Mouse (Mus musculus) bone marrow, adult 2 months (tissue): ENCODE data around the gene Olfr1420. TPM values are rescaled to one million over a fixed set of nuclear protein-coding genes. Genes with fewer than 3 reads are reported as not detected.
"Not testable (repeated sequence)": the region's sequence is repeated elsewhere in the genome, so short reads cannot be mapped to it uniquely, and the experiment has no call there.

ENCODE experiments used
- H3K27ac ChIP-seq: fragments of 200-500 bp; 2 replicates; pipeline ENCODE4 v1.5.1; 2012; ENCODE audit warnings: low read depth, mild to moderate bottlenecking, control low read depth, inconsistent platforms, low read length; ENCODE audit not compliant: control insufficient read depth, poor library complexity, insufficient read depth
- H3K4me1 ChIP-seq: fragments of 200-500 bp; 2 replicates; pipeline ENCODE4 v1.6.1; 2011; ENCODE audit warnings: low read length; ENCODE audit not compliant: control insufficient read depth, insufficient read depth
- H3K4me3 ChIP-seq: fragments of 200-500 bp; replicated peaks from 2 replicates; pipeline ENCODE3; 2011; ENCODE audit warnings: mild to moderate bottlenecking, low read depth, low read length, control low read depth; ENCODE audit not compliant: control insufficient read depth
- CTCF ChIP-seq: fragments of 200-500 bp; IDR thresholded peaks from 2 replicates; pipeline ENCODE4 v1.5.1; 2011; ENCODE audit warnings: low read length, control low read depth; ENCODE audit not compliant: control insufficient read depth, insufficient read depth
- POLR2A ChIP-seq: fragments of 200-500 bp; IDR thresholded peaks from 2 replicates; pipeline ENCODE4 v1.6.1; 2011; ENCODE audit warnings: low read depth, mild to moderate bottlenecking, control low read depth, low read length, borderline replicate concordance; ENCODE audit not compliant: control insufficient read depth
- WGBS: fragments of 180-500 bp; shearing (Covaris S2); methylation state at CpG from one replicate; pipeline ENCODE4 v1.1.7; 2018; 5-methylcytosine and 5-hydroxymethylcytosine counted together
- polyA plus RNA-seq: library from polyadenylated mRNA; stranded (reverse); fragments of >200 nt; gene quantifications from 2 replicates; pipeline ENCODE4 v1.2.4, GENCODE M21; 2011; ENCODE audit warnings: low replicate concordance; ENCODE audit not compliant: missing spikeins, insufficient read depth, insufficient read length

The Olfr1420 gene
- polyA plus RNA-seq: not detected in 2 replicates

DNA sequence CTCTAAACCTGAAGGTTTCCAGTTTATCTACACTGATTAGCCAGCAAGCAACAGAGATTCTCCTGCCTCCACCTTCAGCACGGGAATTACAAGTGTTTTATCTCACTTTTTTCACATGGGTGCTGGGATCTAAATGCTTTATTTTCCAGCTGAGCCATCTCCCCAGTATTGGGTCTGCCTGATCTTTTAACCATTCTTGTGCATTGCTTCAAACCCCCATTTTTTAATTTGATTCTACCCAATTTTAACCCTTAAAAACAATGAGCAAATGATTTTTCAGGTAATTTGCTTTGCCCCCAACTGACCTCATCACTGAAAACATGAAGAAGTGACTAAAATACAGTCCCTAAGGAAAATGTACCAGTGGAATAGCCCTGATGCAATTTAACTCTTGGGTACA lies at the start of gene Olfr1420:
Gene Olfr1420, plus strand, starts transcription at position 301 of the 400 bp plus-strand sequence.
- TF ChIP-seq CTCF (no peak), POLR2A (no peak)
- Histone ChIP-seq H3K4me3 (no peak within 1 kb of the TSS), H3K27ac (no peak within 1 kb of the TSS), H3K4me1 (no peaks in the 10 kb centered on the region)
- 40% methylated on average over 1 of the region's 1 CpGs for WGBS

GRCm38 (mm10) chr19:11839119-11839518 lies 47.2 kb upstream of the Olfr1420 start, which contains the start of gene Olfr1417:
Gene Olfr1417 (minus strand): TSS chr19:11839219.
- WGBS: 79% methylated on average over 4 of the region's 4 CpGs
- Histone ChIP-seq H3K4me1 (no peaks in the 10 kb centered on the region), H3K4me3 (no peak within 1 kb of the TSS), H3K27ac (no peak within 1 kb of the TSS)
- TF ChIP-seq CTCF (no peak), POLR2A (no peak)

GRCm38 (mm10) chr19:11846333-11846732 lies 40.0 kb upstream of the Olfr1420 start:
- Histone ChIP-seq H3K27ac (no peak overlapping the region), H3K4me3 (no peak overlapping the region), H3K4me1 (no peaks in the 10 kb centered on the region)
- TF ChIP-seq POLR2A (no peak), CTCF (no peak)
- WGBS: 48% methylated on average over 4 of the region's 4 CpGs

DNA sequence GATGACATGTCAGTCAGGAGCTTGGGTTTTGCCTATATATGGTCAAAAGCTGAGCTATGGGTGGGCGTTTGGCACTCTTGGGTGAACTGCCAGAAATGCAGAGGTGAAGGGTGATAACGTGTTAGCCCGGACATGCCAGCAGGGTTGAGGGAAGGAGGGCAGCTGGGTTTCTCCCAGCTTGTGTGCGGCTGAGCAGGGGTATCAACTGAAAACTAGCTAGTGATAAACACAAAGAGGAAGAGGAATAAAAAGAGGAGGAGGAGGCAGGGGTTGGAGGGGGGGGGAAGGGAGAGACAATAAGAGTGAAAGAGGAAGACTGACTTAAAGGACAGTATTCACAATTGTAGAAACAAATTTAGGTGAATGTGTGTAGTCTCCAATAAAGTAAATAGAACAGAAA lies 33.7 kb upstream of the Olfr1420 start:
- 15% methylated on average over 4 of the region's 4 CpGs for WGBS
- no peak for TF ChIP-seq POLR2A
- Histone ChIP-seq H3K27ac (no peak overlapping the region), H3K4me1 (no peaks in the 10 kb centered on the region), H3K4me3 (no peak overlapping the region)

DNA sequence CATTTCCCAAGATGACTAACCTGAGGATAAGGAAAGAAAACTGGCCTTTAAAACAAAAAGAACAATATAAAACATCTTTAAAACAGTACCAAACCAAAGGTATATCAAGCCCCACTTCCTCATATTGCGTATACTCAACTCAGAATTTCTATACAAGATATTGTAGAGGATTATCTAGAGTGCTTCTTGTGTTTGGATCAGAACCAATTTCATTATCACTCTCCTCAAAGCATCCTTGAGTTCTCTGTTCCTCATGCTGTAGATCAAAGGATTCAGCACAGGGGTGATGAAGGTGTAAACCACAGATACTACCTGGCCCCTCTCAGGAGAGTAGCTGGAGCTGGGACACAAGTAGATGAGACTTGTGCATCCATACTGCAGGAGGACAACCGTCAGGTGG lies 31.5 kb upstream of the Olfr1420 start:
- H3K4me3 ChIP-seq: no peak overlapping the region
- TF ChIP-seq POLR2A: no peak
- no peak for TF ChIP-seq CTCF
- H3K27ac ChIP-seq: no peak overlapping the region
- H3K4me1 ChIP-seq: no peaks in the 10 kb centered on the region
- 83% methylated on average over 2 of the region's 2 CpGs for WGBS

GRCm38 (mm10) chr19:11856506-11856905 lies 29.9 kb upstream of the Olfr1420 start:
- no peak for TF ChIP-seq CTCF
- no peak for TF ChIP-seq POLR2A

DNA sequence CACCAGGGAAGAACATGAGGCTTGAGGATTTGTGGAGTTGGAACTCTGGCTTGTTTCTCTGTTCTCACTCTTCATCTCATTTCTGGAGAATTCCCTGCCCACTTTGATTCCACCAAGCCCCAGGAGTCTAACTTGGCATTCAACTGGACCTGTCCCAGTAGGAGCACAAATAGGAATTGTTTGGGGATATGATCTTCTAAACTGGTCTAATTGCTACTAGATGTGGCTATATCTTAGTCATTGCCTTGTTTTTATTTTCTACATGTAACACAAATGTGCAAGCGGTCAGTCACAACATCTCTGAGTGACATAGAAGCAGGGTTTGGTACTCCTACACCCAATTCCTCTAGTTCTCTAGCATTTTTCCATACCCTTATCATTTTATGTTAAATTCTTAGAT lies 25.4 kb upstream of the Olfr1420 start, which contains the start of gene Olfr1418:
Gene Olfr1418, minus strand, starts transcription at position 101 of the 400 bp plus-strand sequence.
- H3K4me3 ChIP-seq: no peak within 1 kb of the TSS
- no peak within 1 kb of the TSS for H3K27ac ChIP-seq
- H3K4me1 ChIP-seq: no peaks in the 10 kb centered on the region
- WGBS: 83% methylated on average over 1 of the region's 1 CpGs
- no peak for TF ChIP-seq CTCF
- no peak for TF ChIP-seq POLR2A

More at GRCm38 (mm10) chr19:11856506-11856905, 29.9 kb upstream of the Olfr1420 start:
- Histone ChIP-seq H3K27ac (no peak overlapping the region), H3K4me1 (no peaks in the 10 kb centered on the region), H3K4me3 (no peak overlapping the region)
- WGBS: 80% methylated on average over 6 of the region's 6 CpGs

DNA sequence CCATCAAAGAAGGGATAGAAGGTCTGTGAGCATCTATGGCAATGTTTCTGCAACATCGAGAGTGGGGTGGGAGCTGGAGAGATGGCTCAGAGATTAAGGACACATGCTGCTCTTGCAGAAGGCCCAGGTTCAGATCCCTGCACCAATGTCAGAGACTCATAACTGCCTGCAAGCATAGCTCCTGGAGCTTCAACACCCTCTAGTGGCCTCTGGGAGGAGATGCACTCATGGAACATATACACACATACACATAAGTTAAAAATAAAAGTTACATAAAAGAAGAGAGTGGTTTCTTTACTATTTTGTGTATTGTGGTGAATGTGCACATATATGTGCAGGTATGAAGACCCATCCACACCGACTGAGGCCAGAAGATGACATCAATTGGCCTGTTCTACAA lies 18.5 kb upstream of the Olfr1420 start:
- H3K4me1 ChIP-seq: no peaks in the 10 kb centered on the region
- H3K27ac ChIP-seq: no peak overlapping the region
- WGBS: 77% methylated on average over 2 of the region's 2 CpGs
- no peak for TF ChIP-seq CTCF
- H3K4me3 ChIP-seq: no peak overlapping the region

DNA sequence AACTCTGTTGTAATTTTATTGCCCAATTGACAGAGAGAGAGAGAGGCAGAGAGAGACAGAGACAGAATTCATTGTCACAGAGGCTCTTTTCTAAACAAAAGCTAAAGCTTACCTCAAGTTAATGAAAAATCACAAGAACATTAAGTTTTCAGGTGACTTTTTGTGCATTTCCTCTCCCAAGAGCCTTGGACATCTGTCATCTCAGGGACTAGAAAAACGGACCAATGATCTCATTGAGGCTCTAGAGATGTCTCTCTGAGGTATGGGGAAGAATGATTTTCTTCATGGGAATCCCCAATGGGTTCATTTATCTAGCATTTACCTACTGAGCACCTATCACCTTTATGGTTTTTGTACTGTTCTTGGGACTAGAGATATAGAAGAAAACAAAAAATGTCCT lies 11.4 kb upstream of the Olfr1420 start, which contains the start of gene Olfr1419:
Gene Olfr1419, minus strand, starts transcription at position 101 of the 400 bp plus-strand sequence.
- Histone ChIP-seq H3K4me3 (no peak within 1 kb of the TSS), H3K27ac (no peak within 1 kb of the TSS), H3K4me1 (no peaks in the 10 kb centered on the region)
- WGBS: 26% methylated on average over 1 of the region's 1 CpGs
- TF ChIP-seq CTCF (no peak), POLR2A (no peak)

- H3K4me1 ChIP-seq, H3K27ac ChIP-seq, H3K4me3 ChIP-seq: not testable (repeated sequence)
- WGBS: 74% methylated on average over 22 of the region's 22 CpGs
Measured at GRCm38 (mm10) chr19:11878404-11878803, 8.0 kb upstream of the Olfr1420 start.
